Mouse (Mus musculus): ENCODE results near the gene Polr1b. TPM values are rescaled to one million over a fixed set of nuclear protein-coding genes. Genes with fewer than 3 reads are reported as not detected.

Gene Polr1b
- polyA plus RNA-seq, 1 experiment = 6.8 TPM

GRCm38 (mm10) chr2:129174474-129174873 is 73.7 kb downstream of the Polr1b start:
- Histone ChIP-seq H3K27ac (ENCODE audit: insufficient read depth, low read depth, low read length) (no peak overlapping the region), H3K4me1 (ENCODE audit: control insufficient read depth, insufficient read depth, low read length) (peaks cover 17% of the 10 kb centered on the region)
- peak; percentile 51; the same call in 1 of the 2 replicates for TF ChIP-seq CTCF (IDR thresholded peaks at IDR 0.05; ENCODE audit: low read depth, low read length)
- no peak for TF ChIP-seq POLR2A (IDR thresholded peaks at IDR 0.05; ENCODE audit: borderline replicate concordance, low read depth, low read length)

DNA sequence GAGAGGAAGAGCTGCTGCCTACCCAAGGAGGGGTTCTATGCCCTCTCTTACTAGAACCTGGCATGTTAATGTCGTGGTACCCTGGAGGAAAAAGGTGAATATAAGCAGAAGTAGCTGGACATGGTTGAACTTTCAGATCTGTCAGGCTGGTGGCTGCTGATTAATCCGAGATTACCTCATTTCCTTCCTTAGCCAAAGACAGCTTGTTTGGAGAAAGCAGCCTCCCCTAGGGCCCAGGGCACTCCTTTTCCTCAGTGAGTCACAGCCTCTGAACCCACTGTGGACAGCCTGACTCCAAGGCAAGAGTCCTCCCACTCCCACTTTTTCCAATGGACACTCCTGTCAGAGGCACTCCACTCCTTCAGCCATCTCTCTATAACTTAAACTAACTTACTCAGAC is 74.8 kb downstream of the Polr1b start:
- TF ChIP-seq POLR2A (IDR thresholded peaks at IDR 0.05; ENCODE audit: borderline replicate concordance, low read depth, low read length) (no peak), CTCF (IDR thresholded peaks at IDR 0.05; ENCODE audit: low read depth, low read length) (no peak)
- H3K4me1 ChIP-seq (ENCODE audit: control insufficient read depth, insufficient read depth, low read length) = peaks cover 24% of the 10 kb centered on the region
- H3K4me3 ChIP-seq (ENCODE audit: insufficient read depth, low read length) = no peak overlapping the region
- peak overlapping the region; percentile 47; the same call in 1 of the 2 replicates for H3K27ac ChIP-seq (ENCODE audit: insufficient read depth, low read depth, low read length)

More at GRCm38 (mm10) chr2:129174474-129174873, 73.7 kb downstream of the Polr1b start:
- H3K4me3 ChIP-seq (ENCODE audit: insufficient read depth, low read length) = no peak overlapping the region

Other genes with a start within 250 kb of the Polr1b start
- not detected in 2 replicates for gene Fbln7, start 238.0 kb upstream of the Polr1b start, polyA plus RNA-seq (2012; ENCODE audit: insufficient read depth, insufficient read length, missing spikeins)
- 4.1 and 4.7 TPM in 2 replicates for gene Zc3h8, start 156.9 kb upstream of the Polr1b start, polyA plus RNA-seq (2012; ENCODE audit: insufficient read depth, insufficient read length, missing spikeins)
- gene Zc3h6, start 133.6 kb upstream of the Polr1b start, polyA plus RNA-seq (2012; ENCODE audit: insufficient read depth, insufficient read length, missing spikeins) = 5.4 TPM in 2 replicates
- 1.2 and 1.6 TPM in 2 replicates for gene Gm10762, start 133.3 kb upstream of the Polr1b start, polyA plus RNA-seq (2012; ENCODE audit: insufficient read depth, insufficient read length, missing spikeins)
- gene Vinac1, start 52.8 kb upstream of the Polr1b start, polyA plus RNA-seq (2012; ENCODE audit: insufficient read depth, insufficient read length, missing spikeins) = not detected in 2 replicates
- gene Ttl, start 35.1 kb upstream of the Polr1b start, polyA plus RNA-seq (2012; ENCODE audit: insufficient read depth, insufficient read length, missing spikeins) = 5.9 and 7.5 TPM in 2 replicates
- gene Chchd5, start 28.7 kb downstream of the Polr1b start, polyA plus RNA-seq (2012; ENCODE audit: insufficient read depth, insufficient read length, missing spikeins) = 15.3 and 20.0 TPM in 2 replicates
- gene Slc20a1, start 97.8 kb downstream of the Polr1b start, polyA plus RNA-seq (2012; ENCODE audit: insufficient read depth, insufficient read length, missing spikeins) = 29.5 and 32.1 TPM in 2 replicates
- 22.2 and 24.5 TPM in 2 replicates for gene Ckap2l, start 196.2 kb downstream of the Polr1b start, polyA plus RNA-seq (2012; ENCODE audit: insufficient read depth, insufficient read length, missing spikeins)
- gene Il1a, start 209.0 kb downstream of the Polr1b start, polyA plus RNA-seq (2012; ENCODE audit: insufficient read depth, insufficient read length, missing spikeins) = not detected in 2 replicates